Mouse (Mus musculus): ENCODE measurements around the gene Zfp444.
"Not testable (repeated sequence)": the region's sequence is repeated elsewhere in the genome, so short reads cannot be mapped to it uniquely, and the experiment has no call there.

DNA sequence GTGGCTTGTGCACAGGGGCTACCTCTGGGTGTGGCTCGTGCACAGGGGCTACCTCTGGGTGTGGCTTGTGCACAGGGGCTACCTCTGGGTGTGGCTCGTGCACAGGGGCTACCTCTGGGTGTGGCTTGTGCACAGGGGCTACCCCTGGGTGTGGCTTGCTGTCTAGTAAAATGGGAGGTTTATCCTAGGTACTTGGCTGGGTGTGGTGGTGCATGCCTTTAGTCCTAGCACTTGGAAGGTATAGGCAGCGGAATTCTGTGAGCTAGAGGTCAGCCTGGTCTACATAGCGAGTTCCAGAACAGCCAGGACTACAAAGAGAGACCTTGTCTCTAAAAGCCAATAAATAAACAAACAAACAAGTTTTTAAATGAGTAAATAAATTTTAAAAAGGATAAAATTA lies 42.7 kb downstream of the Zfp444 start:
- TF ChIP-seq REST (IDR thresholded peaks at IDR 0.05; ENCODE audit: insufficient read depth, insufficient read length); POLR2AphosphoS2 (IDR thresholded peaks at IDR 0.05; ENCODE audit: insufficient read length, low read depth); E2F4 (IDR thresholded peaks at IDR 0.05; ENCODE audit: insufficient read depth): not testable (repeated sequence)
